Mouse (Mus musculus) layer of hippocampus, adult 8-10 months (tissue): ENCODE measurements around the gene Cep250. TPM values are rescaled to one million over a fixed set of nuclear protein-coding genes. Genes with fewer than 3 reads are reported as not detected.

Source experiments
- DNase-seq, 2 experiments: peaks; one replicate each; pipeline ENCODE4 v3.0.0; 2022; ENCODE audit warnings: low spot score in 2 of 2
- total RNA-seq, 4 experiments: library from RNA; stranded (reverse); gene quantifications; 2 replicates each; pipeline ENCODE4 v1.2.4; 2022

Gene Cep250
- total RNA-seq, 4 experiments from 2014 or later: 21.9 to 24.9 (median 24.5) TPM

DNA sequence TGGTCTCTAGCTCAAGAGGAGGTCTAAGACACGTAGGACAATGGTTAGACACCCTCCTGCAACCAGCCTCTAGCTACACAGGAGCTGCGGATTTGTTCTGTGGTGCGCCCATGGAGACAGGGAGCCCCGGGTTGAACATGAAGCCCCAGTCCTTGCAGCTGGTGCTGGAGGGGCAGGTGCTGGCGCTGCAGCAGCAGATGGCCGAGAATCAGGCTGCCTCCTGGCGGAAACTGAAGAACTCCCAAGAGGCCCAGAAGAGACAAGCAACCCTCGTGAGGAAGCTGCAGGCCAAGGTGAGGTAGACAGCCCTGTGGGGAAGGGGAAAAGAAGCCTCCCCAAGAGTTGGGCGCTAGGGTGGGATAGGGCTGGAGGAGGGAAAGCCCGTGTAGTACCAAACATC, 5.6 kb downstream of the Cep250 start:
- no peak for DNase-seq

DNA sequence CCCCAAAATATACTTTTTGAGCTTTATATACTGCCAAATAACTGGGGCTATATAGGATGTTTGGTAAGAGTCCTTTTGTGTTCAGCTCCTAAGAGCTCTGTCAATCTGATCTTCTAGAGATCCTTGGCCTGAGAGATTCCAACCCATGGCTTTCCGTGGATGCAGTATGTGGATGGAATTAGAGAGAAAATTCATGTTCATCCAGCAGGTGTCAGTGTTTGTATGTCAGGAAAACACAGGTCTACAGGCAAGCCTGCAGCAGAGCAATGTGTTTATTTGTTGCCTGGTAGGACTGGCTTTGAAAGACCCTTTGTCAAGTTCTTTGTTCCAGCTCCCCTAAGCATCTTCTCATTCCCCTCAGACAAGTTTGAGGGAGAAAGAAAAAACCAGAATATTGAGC, 6.7 kb downstream of the Cep250 start:
- no peak for DNase-seq

DNA sequence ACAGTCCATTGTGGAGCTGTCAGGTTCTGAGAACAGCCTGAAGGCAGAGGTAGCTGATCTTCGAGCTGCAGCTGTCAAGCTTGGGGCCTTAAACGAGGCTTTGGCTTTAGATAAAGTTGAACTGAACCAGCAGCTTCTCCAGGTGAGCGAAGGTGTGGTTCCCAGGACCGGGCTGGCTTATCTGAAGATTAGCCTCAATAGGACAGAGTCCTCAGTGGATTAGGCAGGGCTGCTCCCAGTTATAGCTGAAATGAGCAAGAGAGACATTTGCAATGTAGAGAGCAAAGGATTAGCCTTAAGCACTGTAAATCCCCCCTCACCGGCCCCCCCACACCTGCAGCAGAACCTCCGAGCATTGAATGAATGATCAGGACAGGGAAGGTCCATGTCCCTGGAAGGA, 17.1 kb downstream of the Cep250 start:
- DNase-seq: no peak

DNA sequence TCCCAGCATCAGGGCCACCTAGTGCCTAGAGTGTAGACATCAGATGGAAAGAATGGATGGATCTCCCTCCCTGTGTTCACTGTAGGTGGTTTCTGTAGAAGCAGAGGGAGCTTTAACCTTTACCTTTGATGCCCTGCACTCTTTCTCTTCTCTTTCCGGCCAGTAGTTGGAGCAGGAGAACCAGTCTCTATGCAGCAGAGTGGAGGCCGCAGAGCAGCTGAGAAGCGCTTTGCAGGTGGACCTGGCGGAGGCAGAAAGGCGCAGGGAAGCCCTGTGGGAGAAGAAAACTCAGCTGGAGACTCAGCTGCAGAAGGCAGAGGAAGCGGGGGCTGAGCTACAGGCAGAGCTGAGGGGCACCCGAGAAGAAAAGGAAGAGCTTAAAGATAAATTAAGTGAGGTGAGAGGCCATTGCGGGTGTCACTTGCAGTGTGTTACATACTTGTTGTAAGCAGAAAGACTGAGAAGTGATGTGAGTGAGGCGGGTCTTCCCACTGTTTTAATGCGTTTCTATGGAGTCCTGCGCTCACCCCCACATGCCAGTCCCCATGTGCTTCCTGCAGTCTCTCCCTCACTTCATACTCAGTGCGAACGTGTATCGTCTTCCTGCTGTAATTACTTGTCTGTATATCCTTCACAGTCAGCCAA, 18.0 kb downstream of the Cep250 start:
- DNase-seq: no peak

DNA sequence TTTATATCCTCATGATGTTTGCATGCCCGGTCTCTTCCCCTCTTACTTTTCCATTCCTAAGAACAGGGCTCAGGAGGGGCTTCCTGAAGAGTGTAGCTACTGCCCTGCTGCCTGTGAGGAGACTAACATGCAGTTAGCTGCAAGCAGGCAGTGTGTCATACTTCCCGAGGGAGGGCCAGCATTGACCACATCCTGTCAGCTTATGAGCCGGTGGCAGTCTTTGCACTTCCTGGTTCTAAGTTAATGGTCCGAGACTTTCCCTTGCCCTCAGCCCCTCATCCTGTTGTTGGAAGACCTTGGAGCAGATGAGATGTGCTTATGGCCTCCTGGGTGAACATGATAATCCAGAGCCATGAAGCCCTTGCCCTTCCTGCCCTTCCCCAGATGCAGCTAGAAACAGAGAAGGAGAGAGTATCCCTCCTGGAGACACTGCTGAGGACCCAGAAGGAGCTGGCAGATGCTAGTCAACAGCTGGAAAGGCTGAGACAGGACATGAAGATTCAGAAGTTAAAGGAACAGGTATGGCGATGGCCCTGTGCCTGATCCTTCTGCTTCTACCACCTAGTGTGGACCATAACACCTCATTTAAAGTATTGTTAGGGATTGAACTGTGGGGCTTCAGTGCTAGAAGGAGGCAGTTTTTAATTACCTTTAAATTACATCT, 23.2 kb downstream of the Cep250 start:
- no peak for DNase-seq

DNA sequence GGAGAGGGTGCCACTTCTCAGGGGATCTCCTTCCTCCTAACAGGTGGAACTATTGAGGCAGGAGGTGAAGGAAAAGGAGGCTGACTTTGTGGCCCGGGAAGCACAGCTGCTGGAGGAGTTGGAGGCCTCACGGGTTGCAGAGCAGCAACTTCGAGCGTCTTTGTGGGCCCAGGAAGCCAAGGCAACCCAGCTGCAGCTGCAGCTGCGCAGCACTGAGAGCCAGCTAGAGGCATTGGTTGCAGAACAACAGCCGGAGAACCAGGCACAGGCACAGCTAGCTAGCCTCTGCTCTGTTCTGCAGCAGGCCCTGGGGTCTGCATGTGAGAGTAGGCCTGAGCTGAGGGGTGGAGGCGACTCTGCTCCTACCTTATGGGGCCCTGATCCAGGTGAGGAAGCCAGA, 29.5 kb downstream of the Cep250 start:
- DNase-seq: no peak

DNA sequence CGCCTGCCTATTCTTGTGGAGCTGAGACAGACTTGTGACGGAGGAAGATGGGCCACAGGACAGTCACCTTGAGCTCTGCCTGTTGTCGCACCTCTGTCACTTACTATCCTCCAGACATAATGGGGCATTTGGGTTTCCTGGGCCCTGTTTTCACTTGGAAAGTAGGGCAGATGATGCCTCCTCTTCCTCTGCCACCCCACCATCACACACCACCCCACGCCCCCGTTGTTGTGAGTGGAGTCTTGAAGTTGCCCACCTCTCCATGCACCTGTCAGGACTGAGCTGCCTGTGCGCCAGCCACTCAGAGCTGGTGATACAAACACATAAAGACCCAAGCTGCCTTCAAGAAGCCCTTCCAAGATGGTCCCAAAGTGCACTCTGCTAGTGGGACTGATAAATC, 30.9 kb downstream of the Cep250 start:
- DNase-seq: no peak

DNA sequence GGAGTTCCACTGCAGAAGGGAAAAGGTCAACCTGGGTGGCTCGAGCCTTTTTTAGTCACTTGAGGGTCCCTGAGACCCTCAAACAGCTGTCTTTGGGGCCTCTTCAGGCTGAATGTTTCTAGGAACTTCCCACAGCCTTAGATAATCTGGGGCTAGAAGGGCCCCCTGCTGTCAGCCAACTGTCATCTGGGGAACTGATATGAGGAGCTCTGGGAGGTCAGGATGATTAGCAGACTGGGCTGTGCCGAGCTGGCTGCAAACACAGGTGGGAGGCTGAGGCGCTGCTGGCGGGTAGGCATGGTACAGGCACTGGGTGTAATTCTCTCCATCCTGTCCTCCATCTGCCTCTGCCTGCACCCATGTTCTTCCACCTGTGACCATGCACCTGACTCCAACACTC, 32.8 kb downstream of the Cep250 start:
- DNase-seq: no peak

DNA sequence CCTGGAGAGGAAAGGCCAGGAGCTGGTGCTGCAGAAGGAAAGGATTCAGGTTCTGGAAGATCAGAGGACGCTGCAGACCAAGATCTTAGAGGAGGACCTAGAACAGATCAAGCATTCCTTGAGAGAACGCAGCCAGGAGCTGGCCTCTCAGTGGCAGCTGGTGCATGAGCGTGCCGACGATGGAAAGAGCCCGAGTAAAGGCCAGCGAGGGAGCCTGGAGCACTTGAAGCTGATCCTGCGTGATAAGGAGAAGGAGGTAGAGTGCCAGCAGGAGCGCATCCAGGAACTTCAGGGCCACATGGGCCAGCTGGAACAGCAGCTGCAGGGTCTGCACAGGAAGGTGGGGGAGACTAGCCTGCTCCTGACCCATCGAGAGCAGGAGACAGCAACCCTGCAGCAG, 34.9 kb downstream of the Cep250 start:
- no peak for DNase-seq

DNA sequence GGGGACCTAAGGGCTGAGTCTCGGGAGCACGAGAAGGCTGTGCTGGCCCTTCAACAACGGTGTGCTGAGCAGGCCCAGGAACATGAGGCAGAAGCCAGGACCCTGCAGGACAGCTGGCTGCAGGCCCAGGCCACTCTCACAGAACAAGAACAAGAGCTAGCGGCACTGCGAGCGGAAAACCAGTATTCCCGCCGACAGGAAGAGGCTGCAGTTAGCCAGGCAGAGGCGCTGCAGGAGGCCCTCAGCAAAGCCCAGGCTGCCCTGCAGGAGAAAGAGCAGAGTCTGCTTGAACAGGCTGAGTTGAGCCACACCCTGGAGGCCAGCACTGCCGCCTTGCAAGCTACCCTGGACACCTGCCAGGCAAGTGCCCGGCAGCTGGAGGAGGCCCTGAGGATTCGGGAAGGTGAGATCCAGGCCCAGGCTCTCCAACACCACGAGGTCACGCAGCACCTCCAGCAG, 35.6 kb downstream of the Cep250 start:
- DNase-seq: peak; percentile 40 to 68

DNA sequence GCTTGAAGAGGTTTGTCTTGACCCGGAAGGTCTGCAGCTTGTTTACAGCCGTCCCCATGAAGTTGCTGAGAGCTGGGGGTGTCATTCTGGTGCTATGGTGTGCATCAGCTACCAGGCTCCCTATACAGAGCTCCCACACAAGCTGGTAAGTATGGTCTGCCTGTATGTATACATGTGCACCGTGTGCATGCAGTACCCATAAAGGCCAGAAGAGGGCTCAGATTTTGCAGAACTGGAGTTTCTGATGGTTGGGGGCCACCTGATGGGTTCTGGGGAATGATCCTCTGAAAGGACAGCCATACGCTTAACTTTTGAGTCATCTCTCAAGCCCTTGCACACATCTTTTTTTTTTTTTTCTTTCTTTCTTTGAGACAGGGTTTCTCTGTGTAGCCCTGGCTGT, 49.1 kb downstream of the Cep250 start:
- DNase-seq: no peak

DNA sequence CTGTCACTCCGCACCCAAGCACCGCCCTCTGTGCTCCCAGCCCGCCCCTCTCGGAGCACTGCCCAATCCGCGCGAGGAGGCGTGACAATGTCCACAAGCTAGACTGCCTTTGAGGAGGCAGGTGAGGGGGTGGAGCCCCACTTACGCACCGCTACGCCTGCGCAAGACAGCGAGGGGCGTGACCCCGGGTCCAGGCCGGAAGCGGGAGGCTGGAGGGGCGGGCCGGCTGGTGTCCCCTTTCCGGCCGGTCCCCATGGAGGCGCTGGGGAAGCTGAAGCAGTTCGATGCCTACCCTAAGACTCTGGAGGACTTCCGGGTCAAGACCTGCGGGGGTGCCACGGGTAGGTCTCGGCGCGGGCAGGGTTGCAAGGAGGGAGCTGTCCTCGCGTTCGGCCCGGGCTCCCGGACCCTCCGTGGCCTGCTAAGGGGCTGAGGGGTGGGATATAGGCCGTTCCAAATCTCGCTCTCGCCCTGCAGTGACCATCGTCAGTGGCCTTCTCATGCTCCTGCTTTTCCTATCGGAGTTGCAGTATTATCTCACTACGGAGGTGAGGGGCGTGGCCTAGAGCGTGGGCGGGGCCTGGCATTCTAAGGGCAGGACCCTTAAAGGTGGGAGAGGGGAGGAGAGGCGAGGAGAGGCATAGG, 51.8 kb downstream of the Cep250 start, which contains the start of the genes 6430550D23Rik and Ergic3:
Gene 6430550D23Rik (minus strand): TSS at position 90 of the 645 bp plus-strand sequence.
Gene Ergic3 (plus strand): TSS at position 158 of the 645 bp plus-strand sequence.
- DNase-seq: peak; percentile 96

DNA sequence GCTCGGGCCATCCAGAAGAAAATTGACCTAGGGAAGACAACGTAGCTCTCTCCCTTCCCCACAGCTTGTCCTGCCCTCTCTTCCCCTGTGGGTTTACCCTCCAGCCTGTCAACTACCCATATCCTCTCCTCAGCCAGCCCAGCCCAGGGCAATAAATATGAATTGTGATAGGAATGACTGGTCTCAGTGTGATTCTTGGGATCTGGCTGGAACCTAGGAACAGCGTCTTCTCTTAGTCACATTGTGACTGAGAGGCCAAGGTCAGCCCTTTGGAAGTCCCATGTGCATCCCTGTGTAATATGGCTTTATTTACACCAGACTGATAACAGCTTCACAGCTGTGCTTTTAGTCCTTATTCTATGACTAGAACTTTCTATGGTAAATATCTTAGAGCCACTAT, 61.8 kb downstream of the Cep250 start:
- DNase-seq: no peak

DNA sequence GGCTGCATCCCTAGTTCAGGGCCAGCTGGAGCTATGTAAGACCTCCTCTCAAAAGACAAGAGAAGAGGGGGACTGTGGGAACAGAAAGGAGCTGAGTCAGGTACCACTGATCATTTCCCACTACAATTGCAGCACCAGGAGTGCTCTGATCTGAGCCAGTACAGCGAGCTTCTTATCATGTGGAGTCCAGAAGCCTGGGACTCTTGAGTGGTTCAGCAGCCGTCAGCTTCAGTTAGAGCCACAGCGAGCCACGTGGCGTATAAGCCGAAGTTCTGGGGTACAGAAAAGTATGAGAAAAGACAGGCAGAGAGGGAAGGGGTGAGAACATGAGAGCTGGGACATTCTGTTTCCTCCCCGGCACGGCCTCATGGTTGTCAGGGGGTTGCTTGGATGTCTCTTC, 65.0 kb downstream of the Cep250 start:
- no peak for DNase-seq

DNA sequence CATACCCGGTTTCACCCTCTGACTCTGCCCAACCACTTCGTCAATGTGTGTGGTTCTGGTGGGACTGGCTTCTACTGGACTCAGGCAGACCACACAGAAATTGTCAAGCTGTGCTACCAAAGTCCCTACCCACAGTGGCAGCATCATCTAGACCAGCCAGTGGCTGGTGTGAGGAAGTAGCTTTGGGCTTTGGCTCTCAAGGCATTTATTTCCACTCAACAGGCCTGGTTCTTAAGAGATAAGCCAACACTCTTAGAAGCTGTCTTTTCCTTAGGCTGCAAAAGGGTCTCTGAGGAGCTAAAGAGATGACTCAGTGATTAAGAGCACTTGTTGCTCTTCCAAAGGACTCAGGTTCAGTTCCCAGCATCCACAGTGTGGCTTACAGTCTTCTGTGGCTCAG, 65.5 kb downstream of the Cep250 start:
- DNase-seq: no peak

DNA sequence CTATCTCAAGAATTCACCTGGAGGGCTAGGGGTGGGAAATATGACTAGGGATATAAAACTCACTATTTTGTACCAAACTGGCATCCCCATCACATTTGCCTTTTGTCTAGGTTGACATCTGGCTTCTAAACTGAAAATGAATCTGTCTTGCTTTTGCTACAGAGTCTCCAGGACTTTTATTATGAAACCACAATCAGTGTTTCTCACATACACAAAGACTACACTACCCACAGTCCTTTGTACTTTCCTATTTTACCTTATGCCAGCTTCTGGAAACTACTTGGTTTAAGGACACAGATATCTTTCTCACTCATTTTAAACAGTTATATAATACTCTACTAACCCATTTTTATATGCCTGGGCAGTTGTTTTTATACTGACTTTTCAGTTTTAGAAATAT, 69.2 kb downstream of the Cep250 start:
- DNase-seq: no peak

DNA sequence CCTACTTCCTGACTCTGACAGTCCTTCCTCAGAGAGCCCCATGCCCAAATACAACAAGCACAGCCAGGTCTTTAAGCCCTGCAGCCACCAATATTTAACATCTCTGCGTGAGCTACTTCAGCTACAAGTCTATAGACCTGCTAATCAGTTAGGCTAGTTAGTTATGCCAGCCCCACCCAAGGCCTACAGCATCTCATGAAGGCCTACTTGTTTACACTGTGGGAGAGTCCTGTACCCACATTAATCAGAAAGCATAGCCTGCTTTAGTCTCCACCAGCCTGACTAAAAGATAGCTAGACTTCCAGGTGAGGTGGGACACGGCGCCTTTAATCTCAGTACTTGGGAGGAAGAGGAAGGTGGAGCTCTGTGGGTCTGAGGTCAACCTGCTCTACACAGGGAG, 83.1 kb downstream of the Cep250 start:
- no peak for DNase-seq

DNA sequence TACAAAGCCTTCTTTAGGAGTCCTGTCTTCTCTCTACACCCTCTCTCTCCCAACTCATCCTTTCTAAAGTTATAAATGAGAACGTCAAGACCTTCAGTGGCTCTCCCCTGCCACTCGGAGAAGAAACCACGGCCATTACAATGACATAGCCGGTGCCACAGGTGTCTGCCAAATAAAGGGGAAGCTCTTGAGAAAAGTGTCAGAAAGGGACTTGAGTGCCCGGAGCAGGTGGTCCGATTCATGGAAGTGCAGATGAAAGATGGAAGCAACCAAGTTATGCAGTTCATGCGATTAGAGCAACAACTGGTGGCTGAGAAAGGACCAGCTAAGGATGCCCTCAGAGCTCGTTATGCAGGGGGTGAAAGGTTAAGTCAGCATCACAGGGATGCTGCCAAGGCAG, 86.6 kb downstream of the Cep250 start:
- DNase-seq: no peak

DNA sequence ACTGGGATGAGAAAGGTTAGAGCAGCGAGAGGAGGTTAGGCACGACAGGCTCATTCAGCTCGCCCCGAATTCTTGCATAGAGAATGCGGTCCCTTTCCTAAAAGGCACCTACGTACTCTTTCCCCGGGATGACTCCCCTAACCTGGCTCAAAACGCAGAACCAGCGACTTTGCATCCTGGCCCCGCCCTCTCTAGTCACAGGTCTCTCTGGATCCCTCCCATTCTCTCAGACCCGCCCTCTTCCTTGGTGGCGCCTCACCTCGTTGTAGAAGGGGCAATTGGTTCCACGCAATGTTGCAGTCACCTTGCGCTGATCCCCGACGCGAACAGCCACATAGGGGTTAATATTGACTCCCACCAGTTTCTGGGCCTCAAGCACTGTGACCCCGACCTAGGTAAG, 91.7 kb downstream of the Cep250 start:
- no peak for DNase-seq
